Comparison of ENCODE assay signal across 12 mouse cellular contexts in genomic region chr5:77826063-77826462, GRCm38 (mm10).
"Had no signal": no experiment of that assay in that cellular context is flagged by ENCODE, and none has a peak within 500 bp of the region (broad histone marks: within the 10 kb centered on the region; RNA-seq: fewer than 3 reads in every experiment).

No protein-coding gene starts in this region.

- H3K9ac ChIP-seq: limb, embryonic 13.5 days; liver, embryonic 14.5 days; neural tube, embryonic 13.5 days had no signal

- H3K36me3 ChIP-seq: limb, embryonic 13.5 days; neural tube, embryonic 13.5 days had no signal

- DNase-seq: kidney, adult 9 months; kidney, postnatal 36 days; layer of hippocampus, adult 9-11 months; layer of hippocampus, postnatal 36 days; lung, adult 18-20 months; midbrain, embryonic 14.5 days; thymus, adult 18-20 months; thymus, postnatal 14 days had no signal

- H3K4me2 ChIP-seq: limb, embryonic 13.5 days; neural tube, embryonic 13.5 days had no signal

- H3K4me3 ChIP-seq: limb, embryonic 13.5 days; neural tube, embryonic 13.5 days had no signal

- H3K27me3 ChIP-seq: limb, embryonic 13.5 days; neural tube, embryonic 13.5 days had no signal

- H3K4me1 ChIP-seq: limb, embryonic 13.5 days; neural tube, embryonic 13.5 days had no signal

- H3K27ac ChIP-seq: kidney, postnatal 0 days; limb, embryonic 13.5 days; liver, embryonic 14.5 days; neural tube, embryonic 13.5 days had no signal
